Comparison of ENCODE assay signal across 16 mouse cellular contexts in genomic region chr5:96783506-96784288, GRCm38 (mm10).
"Had no signal": no experiment of that assay in that cellular context is flagged by ENCODE, and none has a peak within 500 bp of the region (broad histone marks: within the 10 kb centered on the region; RNA-seq: fewer than 3 reads in every experiment).

No protein-coding gene starts in this region.

- H3K36me3 ChIP-seq: limb, embryonic 10.5 days; liver, embryonic 15.5 days; midbrain, embryonic 12.5 days; neural tube, embryonic 15.5 days had no signal

- H3K4me1 ChIP-seq: limb, embryonic 10.5 days; liver, embryonic 15.5 days; lung, embryonic 15.5 days; midbrain, embryonic 12.5 days; neural tube, embryonic 15.5 days had no signal

- H3K4me3 ChIP-seq: layer of hippocampus, adult 2 months; left cerebral cortex, adult 2 months; limb, embryonic 10.5 days; liver, embryonic 15.5 days; lung, embryonic 15.5 days; midbrain, embryonic 12.5 days; myocyte; neural tube, embryonic 15.5 days had no signal

- H3K4me2 ChIP-seq: liver, embryonic 11.5 days; liver, embryonic 15.5 days; lung, embryonic 15.5 days; midbrain, embryonic 12.5 days; neural tube, embryonic 15.5 days had no signal

- DNase-seq: kidney, adult 11 months; kidney, postnatal 10 days; kidney, postnatal 4 days; right cerebral cortex, adult 18-20 months; right cerebral cortex, postnatal 25 days; thymus, adult 18-20 months; thymus, postnatal 14 days had no signal

- H3K9ac ChIP-seq: liver, embryonic 15.5 days; lung, embryonic 15.5 days; midbrain, embryonic 12.5 days; neural tube, embryonic 15.5 days had no signal

- H3K9me3 ChIP-seq: limb, embryonic 10.5 days; liver, embryonic 15.5 days; lung, embryonic 15.5 days; midbrain, embryonic 12.5 days; neural tube, embryonic 15.5 days had no signal

- H3K27me3 ChIP-seq: liver, embryonic 15.5 days; lung, embryonic 15.5 days; midbrain, embryonic 12.5 days; neural tube, embryonic 15.5 days had no signal

- H3K27ac ChIP-seq: layer of hippocampus, adult 2 months; left cerebral cortex, adult 2 months; limb, embryonic 10.5 days; liver, embryonic 15.5 days; lung, embryonic 15.5 days; midbrain, embryonic 12.5 days; neural tube, embryonic 15.5 days had no signal
